Mouse (Mus musculus): ENCODE measurements around the gene Phf21a.

The Phf21a gene

GRCm38 (mm10) chr2:92331410-92331809, 238.5 kb downstream of the Phf21a start:
- H3K9me3 ChIP-seq (ENCODE audit: low read length), result no peaks in the 10 kb centered on the region
- peaks cover 14% of the 10 kb centered on the region for H3K4me1 ChIP-seq (replicated peaks; ENCODE audit: low read depth, low read length)
- no peaks in the 10 kb centered on the region for H3K27me3 ChIP-seq (ENCODE audit: insufficient read depth, low read length)
- TF ChIP-seq POU5F1 (IDR thresholded peaks at IDR 0.05; ENCODE audit: borderline replicate concordance, low read length) (no peak), CTCF (conservative IDR thresholded peaks at IDR 0.05; ENCODE audit: low read length) (peak; percentile 39; the same call in 1 of the 2 replicates)
- H3K4me3 ChIP-seq (replicated peaks; ENCODE audit: low read length), result no peak overlapping the region
- H3K36me3 ChIP-seq (ENCODE audit: insufficient read depth, low read length), result peaks cover 71% of the 10 kb centered on the region

- Histone ChIP-seq H3K27me3 (ENCODE audit: insufficient read depth, low read length) (no peaks in the 10 kb centered on the region), H3K4me1 (replicated peaks; ENCODE audit: low read depth, low read length) (peaks cover 14% of the 10 kb centered on the region), H3K4me3 (replicated peaks; ENCODE audit: low read length) (no peak overlapping the region), H3K9me3 (ENCODE audit: low read length) (no peaks in the 10 kb centered on the region), H3K36me3 (ENCODE audit: insufficient read depth, low read length) (peaks cover 71% of the 10 kb centered on the region)
- TF ChIP-seq POU5F1 (IDR thresholded peaks at IDR 0.05; ENCODE audit: borderline replicate concordance, low read length) (no peak), NANOG (IDR thresholded peaks at IDR 0.05; ENCODE audit: borderline replicate concordance, low read length) (no peak), CTCF (conservative IDR thresholded peaks at IDR 0.05; ENCODE audit: low read length) (no peak)
Observed at GRCm38 (mm10) chr2:92331871-92332270, 239.0 kb downstream of the Phf21a start.

GRCm38 (mm10) chr2:92342418-92342817, 249.5 kb downstream of the Phf21a start:
- TF ChIP-seq POU5F1 (IDR thresholded peaks at IDR 0.05; ENCODE audit: borderline replicate concordance, low read length) (no peak), CTCF (conservative IDR thresholded peaks at IDR 0.05; ENCODE audit: low read length) (no peak), NANOG (IDR thresholded peaks at IDR 0.05; ENCODE audit: borderline replicate concordance, low read length) (no peak)
- H3K9me3 ChIP-seq (ENCODE audit: low read length), result no peaks in the 10 kb centered on the region
- no peak overlapping the region for H3K4me3 ChIP-seq (replicated peaks; ENCODE audit: low read length)
- peaks cover 31% of the 10 kb centered on the region for H3K36me3 ChIP-seq (ENCODE audit: insufficient read depth, low read length)
- H3K27me3 ChIP-seq (ENCODE audit: insufficient read depth, low read length), result no peaks in the 10 kb centered on the region
- no peaks in the 10 kb centered on the region for H3K4me1 ChIP-seq (replicated peaks; ENCODE audit: low read depth, low read length)

- Histone ChIP-seq H3K9me3 (ENCODE audit: low read length) (no peaks in the 10 kb centered on the region), H3K36me3 (ENCODE audit: insufficient read depth, low read length) (peaks cover 65% of the 10 kb centered on the region), H3K4me3 (replicated peaks; ENCODE audit: low read length) (no peak overlapping the region), H3K4me1 (replicated peaks; ENCODE audit: low read depth, low read length) (no peaks in the 10 kb centered on the region), H3K27me3 (ENCODE audit: insufficient read depth, low read length) (no peaks in the 10 kb centered on the region)
- no peak for TF ChIP-seq POU5F1 (IDR thresholded peaks at IDR 0.05; ENCODE audit: borderline replicate concordance, low read length)
- no peak for TF ChIP-seq CTCF (conservative IDR thresholded peaks at IDR 0.05; ENCODE audit: low read length)
- TF ChIP-seq NANOG (IDR thresholded peaks at IDR 0.05; ENCODE audit: borderline replicate concordance, low read length), result no peak
Observed at GRCm38 (mm10) chr2:92347191-92347590, 254.3 kb downstream of the Phf21a start.

GRCm38 (mm10) chr2:92349589-92350425, 256.9 kb downstream of the Phf21a start:
- no peaks in the 10 kb centered on the region for H3K27me3 ChIP-seq (ENCODE audit: insufficient read depth, low read length)
- no peaks in the 10 kb centered on the region for H3K9me3 ChIP-seq (ENCODE audit: low read length)
- H3K4me3 ChIP-seq (replicated peaks; ENCODE audit: low read length), result no peak overlapping the region
- no peaks in the 10 kb centered on the region for H3K4me1 ChIP-seq (replicated peaks; ENCODE audit: low read depth, low read length)
- TF ChIP-seq POU5F1 (IDR thresholded peaks at IDR 0.05; ENCODE audit: borderline replicate concordance, low read length) (no peak), CTCF (conservative IDR thresholded peaks at IDR 0.05; ENCODE audit: low read length) (no peak), NANOG (IDR thresholded peaks at IDR 0.05; ENCODE audit: borderline replicate concordance, low read length) (no peak)
- peaks cover 81% of the 10 kb centered on the region for H3K36me3 ChIP-seq (ENCODE audit: insufficient read depth, low read length)

- no peaks in the 10 kb centered on the region for H3K27me3 ChIP-seq (ENCODE audit: insufficient read depth, low read length)
- H3K36me3 ChIP-seq (ENCODE audit: insufficient read depth, low read length), result peaks cover 83% of the 10 kb centered on the region
- no peak overlapping the region for H3K4me3 ChIP-seq (replicated peaks; ENCODE audit: low read length)
- no peaks in the 10 kb centered on the region for H3K9me3 ChIP-seq (ENCODE audit: low read length)
- H3K4me1 ChIP-seq (replicated peaks; ENCODE audit: low read depth, low read length), result no peaks in the 10 kb centered on the region
- no peak for TF ChIP-seq POU5F1 (IDR thresholded peaks at IDR 0.05; ENCODE audit: borderline replicate concordance, low read length)
- TF ChIP-seq NANOG (IDR thresholded peaks at IDR 0.05; ENCODE audit: borderline replicate concordance, low read length), result no peak
- TF ChIP-seq CTCF (conservative IDR thresholded peaks at IDR 0.05; ENCODE audit: low read length), result no peak
Observed at GRCm38 (mm10) chr2:92350686-92351085, 257.8 kb downstream of the Phf21a start.

GRCm38 (mm10) chr2:92353402-92353801, 260.5 kb downstream of the Phf21a start:
- H3K27me3 ChIP-seq (ENCODE audit: insufficient read depth, low read length), result no peaks in the 10 kb centered on the region
- TF ChIP-seq POU5F1 (IDR thresholded peaks at IDR 0.05; ENCODE audit: borderline replicate concordance, low read length) (no peak), CTCF (conservative IDR thresholded peaks at IDR 0.05; ENCODE audit: low read length) (no peak), NANOG (IDR thresholded peaks at IDR 0.05; ENCODE audit: borderline replicate concordance, low read length) (no peak)
- H3K4me3 ChIP-seq (replicated peaks; ENCODE audit: low read length), result no peak overlapping the region
- peaks cover 95% of the 10 kb centered on the region for H3K36me3 ChIP-seq (ENCODE audit: insufficient read depth, low read length)
- 0 out of 2 replicates have a peak, but pooled peaks cover 2% of the 10 kb centered on the region for H3K4me1 ChIP-seq (replicated peaks; ENCODE audit: low read depth, low read length)
- no peaks in the 10 kb centered on the region for H3K9me3 ChIP-seq (ENCODE audit: low read length)

- no peak overlapping the region for H3K4me3 ChIP-seq (replicated peaks; ENCODE audit: low read length)
- H3K27me3 ChIP-seq (ENCODE audit: insufficient read depth, low read length), result no peaks in the 10 kb centered on the region
- no peak for TF ChIP-seq POU5F1 (IDR thresholded peaks at IDR 0.05; ENCODE audit: borderline replicate concordance, low read length)
- no peak for TF ChIP-seq NANOG (IDR thresholded peaks at IDR 0.05; ENCODE audit: borderline replicate concordance, low read length)
- no peak for TF ChIP-seq CTCF (conservative IDR thresholded peaks at IDR 0.05; ENCODE audit: low read length)
- H3K4me1 ChIP-seq (replicated peaks; ENCODE audit: low read depth, low read length), result 0 out of 2 replicates have a peak, but pooled peaks cover 5% of the 10 kb centered on the region
- H3K36me3 ChIP-seq (ENCODE audit: insufficient read depth, low read length), result peaks cover 95% of the 10 kb centered on the region
- H3K9me3 ChIP-seq (ENCODE audit: low read length), result no peaks in the 10 kb centered on the region
Observed at GRCm38 (mm10) chr2:92354224-92354623, 261.3 kb downstream of the Phf21a start.

Measured in E14TG2a.4 (cell line).